Mouse (Mus musculus): ENCODE measurements around the gene Zfp513. TPM values are rescaled to one million over a fixed set of nuclear protein-coding genes. Genes with fewer than 3 reads are reported as not detected.

Gene Zfp513
- total and polyA plus RNA-seq, 3 experiments: 3.6 to 10.2 (median 7.4) TPM

- Histone ChIP-seq H3K27ac (ENCODE audit: insufficient read depth, low read depth) (no peak overlapping the region), H3K4me1 (ENCODE audit: control insufficient read depth in 1 of 2, insufficient read depth in 2 of 2) (no peaks in the 10 kb centered on the region), H3K36me3 (replicated peaks in 1 of 2; ENCODE audit: control insufficient read depth in 1 of 2, insufficient read depth in 1 of 2, low read length in 1 of 2) (peaks cover 74 to 92% of the 10 kb centered on the region in 2 experiments), H3K4me2 (ENCODE audit: insufficient read depth, low read depth, poor library complexity, severe bottlenecking) (no peak overlapping the region), H3K4me3 (replicated peaks in 1 of 3; ENCODE audit: low read depth in 2 of 3, low read length in 2 of 3, poor library complexity in 1 of 3) (no peak overlapping the region), H3K27me3 (replicated peaks) (no peaks in the 10 kb centered on the region), H3K9me3 (replicated peaks; ENCODE audit: low read length) (no peaks in the 10 kb centered on the region), H3K79me2 (replicated peaks; ENCODE audit: control insufficient read depth, extremely low read depth, insufficient read depth, poor library complexity, severe bottlenecking) (0 out of 2 replicates have a peak, but pooled peaks cover 6% of the 10 kb centered on the region), H3K9ac (ENCODE audit: insufficient read depth, low read depth) (no peak overlapping the region)
- in situ Hi-C loops (cut with MboI; ENCODE audit: low pct_ligation_motif_present, low pct_unique_long_range_greater_than_20kb, low sequenced_read_pairs): no loop called here
- no peak for DNase-seq (ENCODE audit: extremely low read depth)
- dilution Hi-C loops (cut with MboI; ENCODE audit: extremely low pct_ligation_motif_present, extremely low pct_unique_long_range_greater_than_20kb, low sequenced_read_pairs): no loop called here
- TF ChIP-seq HCFC1 (IDR thresholded peaks at IDR 0.05; ENCODE audit: low read depth, low read length) (no peak), POLR2AphosphoS2 (IDR thresholded peaks at IDR 0.05; ENCODE audit: low read depth, low read length) (no peak), USF2 (conservative IDR thresholded peaks at IDR 0.05; ENCODE audit: low read depth, low read length) (no peak), GABPA (IDR thresholded peaks at IDR 0.05; ENCODE audit: insufficient replicate concordance, low read depth, low read length) (no peak), UBTF (IDR thresholded peaks at IDR 0.05; ENCODE audit: low read depth, low read length) (no peak), E2F4 (IDR thresholded peaks at IDR 0.05; ENCODE audit: insufficient replicate concordance, low read depth, low read length) (no peak), RAD21 (IDR thresholded peaks at IDR 0.05; ENCODE audit: low read depth, low read length) (no peak), ETS1 (conservative IDR thresholded peaks at IDR 0.05; ENCODE audit: low read depth, low read length) (no peak), ZMIZ1 (IDR thresholded peaks at IDR 0.05; ENCODE audit: low read depth, low read length) (no peak), TCF12 (IDR thresholded peaks at IDR 0.05; ENCODE audit: low read depth, low read length) (no peak), SIN3A (IDR thresholded peaks at IDR 0.05; ENCODE audit: low read length) (no peak), TBP (conservative IDR thresholded peaks at IDR 0.05; ENCODE audit: low read depth, low read length) (no peak)
Observed at GRCm38 (mm10) chr5:31168630-31169029, 33.5 kb downstream of the Zfp513 start.

DNA sequence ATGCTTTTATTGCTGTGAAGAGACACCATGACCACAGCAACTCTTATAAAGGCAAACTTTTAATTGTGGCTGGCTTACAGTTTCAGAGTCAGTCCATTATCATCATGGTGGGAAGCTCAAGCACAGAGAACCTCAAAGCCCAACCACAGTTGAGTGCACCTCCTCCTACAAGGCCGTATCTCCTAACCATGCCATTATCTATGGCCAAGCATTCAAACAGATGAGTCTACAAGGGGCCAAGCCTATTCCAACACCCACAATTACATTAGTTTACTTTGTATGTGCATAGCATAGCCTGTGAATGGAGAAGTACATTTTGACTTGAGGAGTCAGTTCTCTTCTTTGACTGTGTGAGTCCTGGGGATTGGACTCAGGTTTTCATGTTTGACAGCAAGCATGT lies 37.2 kb downstream of the Zfp513 start:
- H3K36me3 ChIP-seq (replicated peaks in 1 of 2; ENCODE audit: control insufficient read depth in 1 of 2, insufficient read depth in 1 of 2, low read length in 1 of 2): peaks cover 71 to 96% of the 10 kb centered on the region in 2 experiments
- TF ChIP-seq CHD2 (IDR thresholded peaks at IDR 0.05; ENCODE audit: low read length) (no peak), RAD21 (IDR thresholded peaks at IDR 0.05; ENCODE audit: low read depth, low read length) (no peak), POLR2AphosphoS2 (IDR thresholded peaks at IDR 0.05; ENCODE audit: low read depth, low read length) (no peak), SMC3 (IDR thresholded peaks at IDR 0.05; ENCODE audit: low read depth, low read length) (no peak), ZMIZ1 (IDR thresholded peaks at IDR 0.05; ENCODE audit: low read depth, low read length) (no peak), RCOR1 (conservative IDR thresholded peaks at IDR 0.05; ENCODE audit: low read depth, low read length) (no peak), SIN3A (IDR thresholded peaks at IDR 0.05; ENCODE audit: low read length) (no peak), TCF12 (IDR thresholded peaks at IDR 0.05; ENCODE audit: low read depth, low read length) (no peak), ZNF384 (IDR thresholded peaks at IDR 0.05; ENCODE audit: low read depth, low read length) (no peak), TBP (conservative IDR thresholded peaks at IDR 0.05; ENCODE audit: low read depth, low read length) (no peak), NRF1 (IDR thresholded peaks at IDR 0.05; ENCODE audit: low read depth, low read length) (no peak), ZKSCAN1 (IDR thresholded peaks at IDR 0.05; ENCODE audit: borderline replicate concordance, low read depth, low read length) (no peak), MAZ (IDR thresholded peaks at IDR 0.05; ENCODE audit: low read depth, low read length) (no peak), CTCF (conservative IDR thresholded peaks at IDR 0.05 in 1 of 2, IDR thresholded peaks at IDR 0.05 in 1 of 2; ENCODE audit: low read depth in 2 of 2, low read length in 2 of 2) (no peak)
- H3K9ac ChIP-seq (ENCODE audit: insufficient read depth, low read depth): no peak overlapping the region
- no peak overlapping the region for H3K4me2 ChIP-seq (ENCODE audit: insufficient read depth, low read depth, poor library complexity, severe bottlenecking)
- no peaks in the 10 kb centered on the region for H3K27me3 ChIP-seq (replicated peaks)
- H3K79me2 ChIP-seq (replicated peaks; ENCODE audit: control insufficient read depth, extremely low read depth, insufficient read depth, poor library complexity, severe bottlenecking): peaks cover 6% of the 10 kb centered on the region; the same call in 1 of the 2 replicates
- no peak overlapping the region for H3K4me3 ChIP-seq (replicated peaks in 1 of 3; ENCODE audit: low read depth in 2 of 3, low read length in 2 of 3, poor library complexity in 1 of 3)
- no peak for DNase-seq (ENCODE audit: extremely low read depth)
- H3K9me3 ChIP-seq (replicated peaks; ENCODE audit: low read length): no peaks in the 10 kb centered on the region
- dilution Hi-C loops (cut with MboI; ENCODE audit: extremely low pct_ligation_motif_present, extremely low pct_unique_long_range_greater_than_20kb, low sequenced_read_pairs) (no loop called here), in situ Hi-C loops (cut with MboI; ENCODE audit: low pct_ligation_motif_present, low pct_unique_long_range_greater_than_20kb, low sequenced_read_pairs) (no loop called here)
- no peak overlapping the region for H3K27ac ChIP-seq (ENCODE audit: insufficient read depth, low read depth)
- H3K4me1 ChIP-seq (ENCODE audit: control insufficient read depth in 1 of 2, insufficient read depth in 2 of 2): no peaks in the 10 kb centered on the region

Measured in CH12.LX (cell line).